Mouse (Mus musculus) retina, embryonic 14.5 days (tissue): Measurements from ENCODE around the gene Afdn.
"Not testable (repeated sequence)": the region's sequence is repeated elsewhere in the genome, so short reads cannot be mapped to it uniquely, and the experiment has no call there.

ENCODE experiments used
- DNase-seq: peaks from one replicate; pipeline ENCODE4 v3.0.0-alpha.2; 2015; ENCODE audit warnings: low spot score

Gene Afdn

GRCm38 (mm10) chr17:13777676-13778075, 17.3 kb downstream of the Afdn start:
- DNase-seq: no peak

GRCm38 (mm10) chr17:13778865-13779264, 18.5 kb downstream of the Afdn start:
- DNase-seq: no peak

GRCm38 (mm10) chr17:13781948-13782347, 21.6 kb downstream of the Afdn start:
- no peak for DNase-seq

GRCm38 (mm10) chr17:13783469-13783868, 23.1 kb downstream of the Afdn start:
- no peak for DNase-seq

GRCm38 (mm10) chr17:13790033-13790432, 29.7 kb downstream of the Afdn start:
- DNase-seq: not testable (repeated sequence)

- no peak for DNase-seq
Measured at GRCm38 (mm10) chr17:13797691-13798090, 37.4 kb downstream of the Afdn start.

GRCm38 (mm10) chr17:13802836-13803408, 42.6 kb downstream of the Afdn start:
- DNase-seq: no peak

GRCm38 (mm10) chr17:13806016-13806415, 45.7 kb downstream of the Afdn start:
- DNase-seq: no peak

GRCm38 (mm10) chr17:13817789-13818188, 57.5 kb downstream of the Afdn start:
- DNase-seq: no peak

- DNase-seq: no peak
Measured at GRCm38 (mm10) chr17:13819342-13819741, 59.0 kb downstream of the Afdn start.

- no peak for DNase-seq
Measured at GRCm38 (mm10) chr17:13820676-13821075, 60.3 kb downstream of the Afdn start.

- DNase-seq: no peak
Measured at GRCm38 (mm10) chr17:13825421-13825820, 65.1 kb downstream of the Afdn start.

GRCm38 (mm10) chr17:13830234-13830633, 69.9 kb downstream of the Afdn start:
- no peak for DNase-seq

- peak; percentile 87 for DNase-seq
Measured at GRCm38 (mm10) chr17:13830636-13831341, 70.5 kb downstream of the Afdn start.

GRCm38 (mm10) chr17:13835876-13836275, 75.5 kb downstream of the Afdn start:
- DNase-seq: peak; percentile 78

GRCm38 (mm10) chr17:13850175-13850574, 89.8 kb downstream of the Afdn start:
- DNase-seq: no peak

- not testable (repeated sequence) for DNase-seq
Measured at GRCm38 (mm10) chr17:13853883-13854282, 93.5 kb downstream of the Afdn start.

GRCm38 (mm10) chr17:13855396-13855795, 95.1 kb downstream of the Afdn start:
- no peak for DNase-seq

GRCm38 (mm10) chr17:13856429-13857090, 96.2 kb downstream of the Afdn start:
- no peak for DNase-seq

- DNase-seq: no peak
Measured at GRCm38 (mm10) chr17:13865340-13865739, 105.0 kb downstream of the Afdn start.

- no peak for DNase-seq
Measured at GRCm38 (mm10) chr17:13866951-13867351, 106.6 kb downstream of the Afdn start.

- DNase-seq: no peak
Measured at GRCm38 (mm10) chr17:13867475-13867874, 107.1 kb downstream of the Afdn start.

- DNase-seq: no peak
Measured at GRCm38 (mm10) chr17:13870236-13870635, 109.9 kb downstream of the Afdn start.
